8 mouse cellular contexts compared by ENCODE assay signal in the genomic region with DNA sequence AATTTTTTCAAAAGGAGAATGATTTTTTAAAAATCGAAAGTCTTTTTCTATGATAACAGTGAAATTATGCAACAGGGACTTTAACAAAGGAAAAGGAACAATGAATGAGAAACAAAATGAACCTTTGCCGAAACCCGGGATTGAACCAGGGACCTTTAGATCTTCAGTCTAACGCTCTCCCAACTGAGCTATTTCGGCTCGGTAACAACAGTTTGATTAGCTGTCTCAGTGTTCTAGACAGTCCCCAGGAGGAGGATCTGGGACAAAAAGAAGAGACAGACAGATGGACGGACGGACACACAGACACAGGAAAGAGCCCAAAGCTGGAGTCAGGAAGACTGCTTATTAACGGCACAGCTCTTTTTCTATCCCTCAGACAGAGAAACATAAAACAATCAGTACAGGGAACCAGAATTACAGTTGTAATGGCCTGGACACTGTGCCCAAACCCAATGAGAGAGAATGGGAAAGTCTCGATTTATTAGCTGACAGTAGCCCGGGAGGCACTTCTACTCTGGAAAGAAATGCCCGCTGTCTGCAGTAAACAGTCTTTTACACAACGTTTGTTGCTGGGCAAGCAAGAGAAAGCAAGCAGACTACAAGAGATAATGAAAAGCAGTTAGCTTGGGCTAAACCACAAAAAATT. TPM values are rescaled to one million over a fixed set of nuclear protein-coding genes. Genes with fewer than 3 reads are reported as not detected.
DNase-seq lines count a peak whose midpoint lies in the region; ATAC-seq and TF ChIP-seq lines count a peak whose summit lies in the region.

No protein-coding gene starts in this region.

- 17% methylated on average over 13 of the region's 13 CpGs for WGBS in kidney, adult 2 months
- 2% methylated on average over 13 of the region's 13 CpGs for WGBS in forebrain, embryonic 16.5 days
- 3% methylated on average over 13 of the region's 13 CpGs for WGBS in intestine, embryonic 15.5 days
- 3% methylated on average over 13 of the region's 13 CpGs for WGBS in limb, embryonic 14.5 days
- 3% methylated on average over 13 of the region's 13 CpGs for WGBS in midbrain, postnatal 0 days

- no peak for ATAC-seq in forebrain, embryonic 16.5 days
- ATAC-seq in intestine, embryonic 15.5 days, result peak; percentile 89
- ATAC-seq in limb, embryonic 14.5 days (ENCODE audit: low FRiP score, low read depth), result peak; percentile 80
- ATAC-seq in midbrain, postnatal 0 days (ENCODE audit: low FRiP score), result peak; percentile 60; the same call in 1 of the 2 replicates

- DNase-seq in kidney, adult 2 months, result peak; percentile 10
- no peak for DNase-seq in kidney, adult 11 months
- DNase-seq in c-Kit-negative CD71-positive TER-119-positive erythroid progenitor cells, embryonic 14.5 days (ENCODE audit: low read depth, low spot score), result peak; percentile 34
- DNase-seq in limb, embryonic 14.5 days (ENCODE audit: low spot score), result peak; percentile 64
- DNase-seq in midbrain, postnatal 0 days (ENCODE audit: low spot score), result peak; percentile 70
- DNase-seq in yolk sac, embryonic 10.5 days (ENCODE audit: low spot score), result peak; percentile 89

- peak overlapping the region; percentile 28 for H3K4me2 ChIP-seq in forebrain, embryonic 16.5 days (ENCODE audit: low read length)
- H3K4me2 ChIP-seq in intestine, embryonic 15.5 days (replicated peaks), result peak overlapping the region; percentile 50
- peak overlapping the region; percentile 24; the same call in 1 of the 2 replicates for H3K4me2 ChIP-seq in limb, embryonic 14.5 days (replicated peaks; ENCODE audit: low read depth, low read length, severe bottlenecking)
- peak overlapping the region; percentile 50 for H3K4me2 ChIP-seq in midbrain, postnatal 0 days (ENCODE audit: low read depth, low read length, poor library complexity, severe bottlenecking)

- no peak overlapping the region for H3K27ac ChIP-seq in kidney, adult 2 months (ENCODE audit: insufficient read depth, low read depth, low read length)
- H3K27ac ChIP-seq in forebrain, embryonic 16.5 days (ENCODE audit: low read length), result no peak overlapping the region
- no peak overlapping the region for H3K27ac ChIP-seq in intestine, embryonic 15.5 days
- no peak overlapping the region for H3K27ac ChIP-seq in limb, embryonic 14.5 days (replicated peaks; ENCODE audit: low read depth, low read length)
- H3K27ac ChIP-seq in midbrain, postnatal 0 days (ENCODE audit: low read depth, low read length), result no peak overlapping the region

- H3K9ac ChIP-seq in forebrain, embryonic 16.5 days (replicated peaks; ENCODE audit: low read depth, low read length), result no peak overlapping the region
- no peak overlapping the region for H3K9ac ChIP-seq in intestine, embryonic 15.5 days
- no peak overlapping the region for H3K9ac ChIP-seq in limb, embryonic 14.5 days (ENCODE audit: low read depth, low read length, severe bottlenecking)
- H3K9ac ChIP-seq in midbrain, postnatal 0 days (replicated peaks; ENCODE audit: low read length, poor library complexity, severe bottlenecking), result no peak overlapping the region

- H3K4me1 ChIP-seq in kidney, adult 2 months (ENCODE audit: control insufficient read depth, insufficient read depth, low read length), result no peaks in the 10 kb centered on the region
- no peaks in the 10 kb centered on the region for H3K4me1 ChIP-seq in forebrain, embryonic 16.5 days (replicated peaks; ENCODE audit: control insufficient read depth, insufficient read depth, low read length)
- no peaks in the 10 kb centered on the region for H3K4me1 ChIP-seq in intestine, embryonic 15.5 days (replicated peaks)
- no peaks in the 10 kb centered on the region for H3K4me1 ChIP-seq in limb, embryonic 14.5 days (ENCODE audit: control insufficient read depth, insufficient read depth, low read length)
- H3K4me1 ChIP-seq in midbrain, postnatal 0 days (ENCODE audit: insufficient read depth, low read length), result no peaks in the 10 kb centered on the region

- H3K36me3 ChIP-seq in kidney, adult 2 months (ENCODE audit: control insufficient read depth, insufficient read depth, low read length), result no peaks in the 10 kb centered on the region
- no peaks in the 10 kb centered on the region for H3K36me3 ChIP-seq in forebrain, embryonic 16.5 days (ENCODE audit: control insufficient read depth, insufficient read depth)
- H3K36me3 ChIP-seq in intestine, embryonic 15.5 days, result no peaks in the 10 kb centered on the region
- no peaks in the 10 kb centered on the region for H3K36me3 ChIP-seq in limb, embryonic 14.5 days (ENCODE audit: control insufficient read depth, insufficient read depth, low read length)
- H3K36me3 ChIP-seq in midbrain, postnatal 0 days (ENCODE audit: insufficient read depth, low read length), result no peaks in the 10 kb centered on the region

- no peak overlapping the region for H3K4me3 ChIP-seq in kidney, adult 2 months (ENCODE audit: insufficient read depth, low read depth, low read length)
- H3K4me3 ChIP-seq in forebrain, embryonic 16.5 days (replicated peaks; ENCODE audit: low read length), result peak overlapping the region; percentile 20
- peak overlapping the region; percentile 39 for H3K4me3 ChIP-seq in intestine, embryonic 15.5 days (replicated peaks)
- peak overlapping the region; percentile 31; the same call in 1 of the 2 replicates for H3K4me3 ChIP-seq in limb, embryonic 14.5 days (replicated peaks; ENCODE audit: low read length)
- H3K4me3 ChIP-seq in midbrain, postnatal 0 days (ENCODE audit: low read depth, low read length), result peak overlapping the region; percentile 33

- H3K27me3 ChIP-seq in kidney, adult 2 months (replicated peaks; ENCODE audit: control insufficient read depth, insufficient read depth, low read length), result no peaks in the 10 kb centered on the region
- H3K27me3 ChIP-seq in forebrain, embryonic 16.5 days (replicated peaks; ENCODE audit: control insufficient read depth, insufficient read depth, low read length), result 0 out of 2 replicates have a peak, but pooled peaks cover 2% of the 10 kb centered on the region
- no peaks in the 10 kb centered on the region for H3K27me3 ChIP-seq in intestine, embryonic 15.5 days (replicated peaks)
- no peaks in the 10 kb centered on the region for H3K27me3 ChIP-seq in limb, embryonic 14.5 days (ENCODE audit: control insufficient read depth, insufficient read depth, low read length)
- H3K27me3 ChIP-seq in midbrain, postnatal 0 days (ENCODE audit: insufficient read depth, low read length), result peaks cover 4% of the 10 kb centered on the region; the same call in 1 of the 2 replicates

- no peak for TF ChIP-seq POLR2A in kidney, adult 2 months (IDR thresholded peaks at IDR 0.05; ENCODE audit: low read depth, low read length)
- TF ChIP-seq POLR2A in limb, embryonic 14.5 days (IDR thresholded peaks at IDR 0.05; ENCODE audit: borderline replicate concordance, extremely low read depth, insufficient read depth, insufficient read length), result no peak

- no peak for TF ChIP-seq CTCF in kidney, adult 2 months (conservative IDR thresholded peaks at IDR 0.05; ENCODE audit: insufficient read depth, insufficient read length, low read depth, low read length)
- no peak for TF ChIP-seq CTCF in midbrain, postnatal 0 days (IDR thresholded peaks at IDR 0.05)

- H3K9me3 ChIP-seq in forebrain, embryonic 16.5 days (ENCODE audit: control insufficient read depth, low read length), result peaks cover 3% of the 10 kb centered on the region; the same call in 1 of the 2 replicates
- no peaks in the 10 kb centered on the region for H3K9me3 ChIP-seq in intestine, embryonic 15.5 days
- H3K9me3 ChIP-seq in limb, embryonic 14.5 days (ENCODE audit: control insufficient read depth, low read length), result no peaks in the 10 kb centered on the region
- no peaks in the 10 kb centered on the region for H3K9me3 ChIP-seq in midbrain, postnatal 0 days (ENCODE audit: low read length)

RNA-seq across cellular contexts. Expression of gene Hist1h2br, which starts 49.3 kb away (rescaled TPM):
- 1.3 and 2.1 TPM in 2 replicates for polyA plus RNA-seq in kidney, adult 2 months (2012; rRNA removed)
- polyA plus RNA-seq in forebrain, embryonic 16.5 days (2015; fragmentation: Nextera tagmentation; extraction: Ambion mirVana), result 7.8 and 8.3 TPM in 2 replicates
- polyA plus RNA-seq in intestine, embryonic 15.5 days (2015; fragmentation: Nextera tagmentation; extraction: Ambion mirVana), result 15.0 and 16.4 TPM in 2 replicates
- polyA plus RNA-seq in limb, embryonic 14.5 days (2012; rRNA removed), result 7.1 and 24.1 TPM in 2 replicates
- 19.2 and 25.2 TPM in 2 replicates for polyA plus RNA-seq in limb, embryonic 14.5 days (2014; fragmentation: Nextera tagmentation; extraction: Ambion mirVana)
- total RNA-seq in midbrain, postnatal 0 days (2014; rRNA removed), result 112 and 283 TPM in 2 replicates
- polyA plus RNA-seq in midbrain, postnatal 0 days (2015; fragmentation: Nextera tagmentation; extraction: Ambion mirVana), result 3.0 and 4.0 TPM in 2 replicates

RNA-seq across cellular contexts. Expression of gene Hist1h2ap, which starts 49.6 kb away (rescaled TPM):
- polyA plus RNA-seq in kidney, adult 2 months (2012; rRNA removed), result 7.6 and 8.6 TPM in 2 replicates
- 1,189 and 1,296 TPM in 2 replicates for polyA plus RNA-seq in forebrain, embryonic 16.5 days (2015; fragmentation: Nextera tagmentation; extraction: Ambion mirVana)
- 2,704 and 3,243 TPM in 2 replicates for polyA plus RNA-seq in intestine, embryonic 15.5 days (2015; fragmentation: Nextera tagmentation; extraction: Ambion mirVana)
- polyA plus RNA-seq in limb, embryonic 14.5 days (2012; rRNA removed), result 60.6 and 133 TPM in 2 replicates
- polyA plus RNA-seq in limb, embryonic 14.5 days (2014; fragmentation: Nextera tagmentation; extraction: Ambion mirVana), result 3,378 and 3,605 TPM in 2 replicates
- 409 and 620 TPM in 2 replicates for total RNA-seq in midbrain, postnatal 0 days (2014; rRNA removed)
- 282 and 299 TPM in 2 replicates for polyA plus RNA-seq in midbrain, postnatal 0 days (2015; fragmentation: Nextera tagmentation; extraction: Ambion mirVana)

RNA-seq across cellular contexts. Expression of gene Hist1h4n, which starts 50.9 kb away (rescaled TPM):
- polyA plus RNA-seq in kidney, adult 2 months (2012; rRNA removed), result 3.6 and 5.2 TPM in 2 replicates
- 5.9 and 6.4 TPM in 2 replicates for polyA plus RNA-seq in forebrain, embryonic 16.5 days (2015; fragmentation: Nextera tagmentation; extraction: Ambion mirVana)
- polyA plus RNA-seq in intestine, embryonic 15.5 days (2015; fragmentation: Nextera tagmentation; extraction: Ambion mirVana), result 12.0 and 15.9 TPM in 2 replicates
- polyA plus RNA-seq in limb, embryonic 14.5 days (2012; rRNA removed), result 30.3 and 31.8 TPM in 2 replicates
- 15.6 and 21.5 TPM in 2 replicates for polyA plus RNA-seq in limb, embryonic 14.5 days (2014; fragmentation: Nextera tagmentation; extraction: Ambion mirVana)
- 1,387 and 1,972 TPM in 2 replicates for total RNA-seq in midbrain, postnatal 0 days (2014; rRNA removed)
- 1.7 and 2.3 TPM in 2 replicates for polyA plus RNA-seq in midbrain, postnatal 0 days (2015; fragmentation: Nextera tagmentation; extraction: Ambion mirVana)
